Mouse (Mus musculus) right cerebral cortex, postnatal 36 days (tissue): ENCODE data around the gene Hist1h2bh.
A peak's percentile ranks its signal among the peaks of the same experiment; 100 is the strongest.
"Not testable (repeated sequence)": the region's sequence is repeated elsewhere in the genome, so short reads cannot be mapped to it uniquely, and the experiment has no call there.

Experiments
- DNase-seq, 2 experiments: peaks; one replicate each; pipeline ENCODE4 v3.0.0; 2022; ENCODE audit warnings: low spot score in 2 of 2, mixed read lengths in 1 of 2

Hist1h2bh gene

DNA sequence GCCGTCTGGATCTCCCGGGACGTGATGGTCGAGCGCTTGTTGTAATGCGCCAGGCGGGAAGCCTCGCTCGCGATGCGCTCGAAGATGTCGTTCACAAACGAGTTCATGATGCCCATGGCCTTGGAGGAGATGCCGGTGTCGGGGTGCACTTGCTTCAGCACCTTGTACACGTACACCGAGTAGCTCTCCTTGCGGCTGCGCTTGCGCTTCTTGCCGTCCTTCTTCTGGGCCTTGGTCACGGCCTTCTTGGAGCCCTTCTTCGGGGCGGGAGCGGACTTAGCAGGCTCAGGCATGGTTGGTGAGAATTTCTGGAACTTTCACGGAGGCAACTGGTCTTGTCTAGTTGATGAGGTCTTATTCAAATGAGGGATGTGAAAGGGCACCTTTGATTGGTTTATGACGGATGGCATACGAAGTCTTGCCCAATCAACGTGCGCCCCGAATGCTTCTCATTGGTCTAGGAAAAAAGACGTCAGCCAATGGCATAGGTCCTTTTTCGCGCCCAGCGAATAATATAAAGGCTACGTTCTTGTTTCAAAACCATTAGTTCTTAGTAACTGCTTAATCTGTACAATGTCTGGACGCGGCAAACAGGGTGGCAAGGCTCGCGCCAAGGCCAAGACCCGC lies 30.8 kb upstream of the Hist1h2bh start, which contains the start of the genes Hist1h2bf and Hist1h2ad:
Hist1h2bf (minus strand) TSS at position 299 of the 627 bp plus-strand sequence.
Hist1h2ad (plus strand) TSS at position 484 of the 627 bp plus-strand sequence.
- DNase-seq = peak; percentile 95 to 97

DNA sequence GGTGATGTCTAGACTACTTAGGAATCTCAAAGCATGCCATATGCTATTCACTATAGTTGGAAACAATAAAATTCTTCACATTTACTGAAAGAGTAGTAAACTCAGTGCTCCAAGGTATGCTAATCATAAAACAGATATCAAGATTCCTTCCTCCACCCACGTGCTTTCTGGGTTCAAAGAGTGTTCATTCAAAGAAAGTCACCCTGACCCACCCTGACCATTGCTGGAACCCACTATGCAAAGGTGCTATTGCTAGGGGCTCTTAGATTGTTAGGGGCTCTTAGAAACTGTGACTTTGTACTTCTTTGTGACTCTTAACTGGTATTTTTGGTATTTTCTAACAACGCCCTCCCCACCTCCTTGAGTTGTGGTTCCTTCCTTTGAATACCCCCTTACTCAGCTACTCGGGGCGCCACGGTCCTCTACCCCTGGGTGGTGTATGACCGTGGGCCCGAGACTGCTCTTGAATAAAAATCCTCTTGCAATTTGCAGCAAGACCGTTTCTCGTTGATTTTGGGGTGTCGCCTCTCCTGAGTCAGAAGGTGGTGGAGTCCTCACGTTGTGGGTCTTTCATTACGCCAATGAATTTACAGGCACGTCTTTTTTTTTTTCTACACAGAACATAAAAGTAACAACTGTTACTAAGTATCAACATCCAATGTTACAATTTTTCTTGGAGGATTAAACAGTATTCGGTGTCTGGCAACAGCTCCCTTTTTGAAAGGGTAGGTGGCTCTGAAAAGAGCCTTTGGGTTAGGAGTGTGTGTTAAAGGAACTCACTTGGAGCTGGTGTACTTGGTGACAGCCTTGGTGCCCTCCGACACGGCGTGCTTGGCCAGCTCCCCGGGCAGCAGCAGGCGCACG lies 30.1 kb upstream of the Hist1h2bh start:
- DNase-seq = not testable (repeated sequence)

DNA sequence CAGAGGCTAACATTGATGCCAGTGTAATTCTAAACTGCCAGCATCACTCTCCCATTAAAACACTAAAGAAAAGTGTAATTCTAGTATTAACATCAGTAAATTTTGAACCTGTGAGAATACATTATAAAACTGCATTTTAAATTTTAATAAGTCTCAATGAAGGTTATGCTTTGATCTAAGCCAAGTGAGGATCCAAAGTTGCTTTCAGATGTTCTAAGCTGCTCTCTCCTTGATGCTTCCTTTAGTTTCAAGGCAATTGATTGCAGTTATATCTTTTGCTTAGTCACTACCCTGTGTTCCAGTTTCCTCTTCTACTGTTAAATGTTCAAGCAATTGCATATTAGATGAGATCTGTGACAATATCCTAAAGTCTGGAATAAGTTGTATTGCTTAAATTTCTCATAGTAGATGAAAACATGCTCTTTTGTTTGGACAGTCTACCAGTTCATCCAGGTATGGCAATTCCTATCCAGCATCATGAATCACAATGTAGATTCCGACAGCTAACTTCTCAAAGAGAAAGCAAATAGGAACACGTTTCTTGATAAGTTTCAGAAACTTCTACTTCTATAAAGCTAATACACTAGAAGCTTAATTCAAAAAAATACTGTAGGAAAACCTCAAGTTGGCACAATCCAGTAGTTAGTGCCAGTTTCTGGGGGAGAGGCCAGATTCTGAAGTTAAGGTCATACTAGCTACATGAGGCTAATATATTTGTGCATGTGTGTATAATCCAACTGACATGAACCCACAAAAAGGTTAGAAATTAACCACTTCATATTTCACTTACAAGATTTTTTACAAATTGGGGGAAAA lies 29.2 kb upstream of the Hist1h2bh start:
- no peak for DNase-seq

DNA sequence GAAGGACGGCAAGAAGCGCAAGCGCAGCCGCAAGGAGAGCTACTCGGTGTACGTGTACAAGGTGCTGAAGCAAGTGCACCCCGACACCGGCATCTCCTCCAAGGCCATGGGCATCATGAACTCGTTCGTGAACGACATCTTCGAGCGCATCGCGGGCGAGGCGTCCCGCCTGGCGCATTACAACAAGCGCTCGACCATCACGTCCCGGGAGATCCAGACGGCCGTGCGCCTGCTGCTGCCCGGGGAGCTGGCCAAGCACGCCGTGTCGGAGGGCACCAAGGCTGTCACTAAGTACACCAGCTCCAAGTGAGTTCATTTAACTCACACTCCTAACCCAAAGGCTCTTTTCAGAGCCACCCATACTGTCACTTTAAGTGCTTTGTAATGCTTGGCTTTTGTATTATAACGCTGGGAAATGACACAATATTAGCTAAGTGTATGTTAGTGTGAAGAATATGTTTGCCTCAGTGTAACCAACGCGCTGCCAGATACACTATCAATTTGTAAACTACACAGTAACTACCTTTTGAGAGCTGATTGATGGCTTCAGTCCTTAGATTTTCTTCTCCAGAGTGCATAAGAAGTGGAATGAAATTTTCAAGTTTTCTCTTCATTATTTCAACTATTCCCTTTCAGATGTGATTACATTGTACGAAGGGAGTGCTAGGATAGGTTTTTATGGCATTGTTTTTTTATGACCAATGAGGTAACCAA lies 28.5 kb upstream of the Hist1h2bh start:
- DNase-seq = not testable (repeated sequence)

DNA sequence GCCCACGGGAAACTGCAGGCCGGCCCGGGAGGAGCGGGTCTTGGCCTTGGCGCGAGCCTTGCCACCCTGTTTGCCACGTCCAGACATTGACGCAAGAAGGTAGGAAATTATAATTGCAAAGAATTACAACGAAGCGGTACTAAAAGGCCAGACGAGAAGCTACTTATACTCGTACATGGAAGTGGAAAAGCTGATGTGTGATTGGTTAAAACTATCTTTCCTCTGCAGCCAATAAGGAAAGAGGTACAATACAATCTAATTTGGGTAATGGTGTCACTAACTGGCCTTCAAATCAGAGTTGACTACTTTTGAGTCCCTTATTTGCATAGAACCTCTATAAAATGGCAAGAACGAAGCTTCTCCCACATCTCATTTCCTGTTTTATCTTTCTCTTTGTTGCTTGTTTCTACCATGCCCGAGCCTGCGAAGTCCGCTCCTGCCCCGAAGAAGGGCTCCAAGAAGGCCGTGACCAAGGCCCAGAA lies 27.9 kb upstream of the Hist1h2bh start, which contains the start of the genes Hist1h2ae and Hist1h2bg:
Hist1h2ae (minus strand) TSS at position 199 of the 482 bp plus-strand sequence.
Hist1h2bg (plus strand) TSS at position 375 of the 482 bp plus-strand sequence.
- DNase-seq = peak; percentile 68 to 70

DNA sequence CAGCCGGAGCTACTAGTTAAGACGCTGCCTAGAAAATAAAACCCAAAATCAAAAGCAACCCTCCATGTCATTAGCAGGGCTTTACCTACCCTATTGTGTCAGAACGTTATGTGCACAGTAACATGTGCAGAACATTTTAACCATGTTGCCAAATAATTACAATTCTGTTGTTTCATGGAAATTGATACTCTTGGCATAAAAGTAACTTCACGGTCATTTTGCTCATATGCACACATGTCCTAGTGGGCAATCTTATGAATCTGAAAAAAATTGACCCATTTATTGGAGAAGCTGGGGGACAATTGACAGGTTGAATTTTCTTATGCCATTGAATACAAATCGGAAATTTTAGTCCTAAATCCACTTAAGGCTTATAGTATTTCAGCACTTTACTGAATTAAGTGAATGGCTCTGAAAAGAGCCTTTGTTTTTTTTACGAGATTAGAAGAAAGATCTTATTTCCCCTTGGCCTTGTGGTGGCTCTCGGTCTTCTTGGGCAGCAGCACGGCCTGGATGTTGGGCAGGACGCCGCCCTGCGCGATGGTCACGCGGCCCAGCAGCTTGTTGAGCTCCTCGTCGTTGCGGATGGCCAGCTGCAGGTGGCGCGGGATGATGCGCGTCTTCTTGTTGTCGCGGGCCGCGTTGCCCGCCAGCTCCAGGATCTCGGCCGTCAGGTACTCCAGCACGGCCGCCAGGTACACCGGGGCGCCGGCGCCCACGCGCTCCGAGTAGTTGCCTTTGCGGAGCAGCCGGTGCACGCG lies 27.2 kb upstream of the Hist1h2bh start:
- not testable (repeated sequence) for DNase-seq

DNA sequence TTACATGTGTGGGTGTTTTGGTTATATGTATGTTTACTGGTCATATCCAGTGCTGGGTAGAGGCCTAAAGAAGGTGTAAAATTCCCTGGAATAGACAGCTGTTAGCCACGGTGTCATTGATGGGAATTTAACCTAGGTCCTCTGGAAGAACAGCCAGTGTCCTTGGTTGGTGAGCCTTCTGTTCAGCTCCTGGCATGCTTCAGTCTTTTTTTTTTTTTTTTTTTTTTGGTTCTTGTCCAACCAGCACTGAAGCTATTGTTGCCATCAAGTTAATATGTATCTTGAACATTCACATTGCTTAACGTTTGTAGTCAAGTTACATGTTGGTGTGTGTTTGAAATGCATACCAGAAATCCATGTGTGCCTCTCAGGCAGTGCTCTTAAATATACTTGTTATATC lies 21.3 kb upstream of the Hist1h2bh start:
- no peak for DNase-seq

DNA sequence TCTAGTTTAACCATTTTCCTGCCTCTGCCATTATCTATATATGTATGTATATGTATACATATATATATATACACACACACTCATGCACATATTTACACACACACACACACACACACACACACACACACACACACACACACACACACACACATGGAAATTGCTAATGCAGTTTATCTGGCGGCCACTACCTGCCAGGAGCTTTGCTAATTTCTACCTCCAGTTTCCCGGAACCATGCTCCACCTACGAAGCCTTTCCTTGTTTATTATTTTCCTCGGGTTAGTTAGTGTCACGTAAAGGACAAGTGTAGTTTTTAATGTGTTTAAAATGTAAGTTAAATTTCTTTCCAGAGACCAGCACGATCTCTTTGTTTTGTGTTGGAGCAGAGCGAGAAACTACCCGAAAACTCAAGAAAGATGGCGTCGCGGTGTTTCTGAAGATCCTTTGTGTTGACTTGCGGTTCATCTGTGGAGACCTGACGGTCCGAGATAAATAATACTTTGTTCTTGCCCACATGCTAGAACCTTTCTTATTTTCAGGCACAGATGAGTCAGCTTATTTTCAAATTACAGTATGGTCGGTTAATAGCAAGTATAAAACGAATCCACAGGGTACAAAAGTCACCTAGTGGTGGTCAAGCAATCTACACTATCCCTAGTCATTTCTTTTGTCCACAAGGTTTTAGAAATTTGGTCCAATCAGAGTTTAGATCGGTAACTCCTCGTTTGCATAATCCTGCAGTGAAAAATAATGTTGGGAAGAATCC lies 19.7 kb upstream of the Hist1h2bh start:
- DNase-seq = no peak

DNA sequence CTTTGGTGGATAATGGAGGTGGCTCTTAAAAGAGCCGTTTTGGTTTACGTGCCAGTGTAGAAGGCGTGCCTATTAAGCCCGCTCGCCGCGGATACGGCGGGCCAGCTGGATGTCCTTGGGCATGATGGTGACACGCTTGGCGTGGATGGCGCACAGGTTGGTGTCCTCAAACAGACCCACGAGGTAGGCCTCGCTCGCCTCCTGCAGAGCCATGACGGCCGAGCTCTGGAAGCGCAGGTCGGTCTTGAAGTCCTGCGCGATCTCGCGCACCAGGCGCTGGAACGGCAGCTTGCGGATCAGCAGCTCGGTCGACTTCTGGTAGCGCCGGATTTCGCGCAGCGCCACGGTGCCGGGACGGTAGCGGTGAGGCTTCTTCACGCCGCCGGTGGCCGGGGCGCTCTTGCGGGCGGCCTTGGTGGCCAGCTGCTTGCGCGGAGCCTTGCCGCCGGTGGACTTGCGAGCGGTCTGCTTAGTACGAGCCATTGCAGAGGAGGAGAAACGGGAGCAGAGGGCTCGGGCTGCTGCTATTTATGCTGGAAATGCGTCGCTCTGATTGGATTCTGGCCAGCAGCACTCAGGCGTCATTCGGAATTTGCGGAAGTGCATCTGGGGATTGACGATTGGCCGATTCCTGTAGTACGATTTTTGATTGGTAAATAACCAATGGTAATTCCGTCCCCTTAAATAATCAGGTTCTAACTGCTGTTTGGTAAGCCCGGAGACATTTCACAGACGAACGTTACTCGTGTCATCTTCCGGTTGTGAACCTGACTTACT lies 18.9 kb upstream of the Hist1h2bh start, which contains the start of gene Hist1h3e:
Hist1h3e (minus strand) TSS at position 487 of the 777 bp plus-strand sequence.
- DNase-seq = peak; percentile 92 to 95

DNA sequence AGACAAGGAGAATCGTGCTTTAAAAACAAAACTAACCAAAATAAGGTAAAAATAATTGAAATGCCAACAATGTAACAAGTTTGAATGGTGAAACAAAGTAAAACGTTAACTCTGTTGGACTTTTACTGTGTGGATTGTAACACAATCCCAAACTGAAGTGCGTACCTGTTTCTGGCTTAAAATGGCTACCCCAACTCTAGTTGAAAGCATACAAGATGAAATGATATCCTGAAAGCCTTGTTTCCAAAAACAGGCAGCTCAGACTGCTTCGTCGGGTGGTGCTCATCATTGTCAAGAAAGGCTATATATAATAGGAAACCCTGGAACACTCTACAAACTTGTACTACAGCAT lies 18.3 kb upstream of the Hist1h2bh start:
- not testable (repeated sequence) for DNase-seq

DNA sequence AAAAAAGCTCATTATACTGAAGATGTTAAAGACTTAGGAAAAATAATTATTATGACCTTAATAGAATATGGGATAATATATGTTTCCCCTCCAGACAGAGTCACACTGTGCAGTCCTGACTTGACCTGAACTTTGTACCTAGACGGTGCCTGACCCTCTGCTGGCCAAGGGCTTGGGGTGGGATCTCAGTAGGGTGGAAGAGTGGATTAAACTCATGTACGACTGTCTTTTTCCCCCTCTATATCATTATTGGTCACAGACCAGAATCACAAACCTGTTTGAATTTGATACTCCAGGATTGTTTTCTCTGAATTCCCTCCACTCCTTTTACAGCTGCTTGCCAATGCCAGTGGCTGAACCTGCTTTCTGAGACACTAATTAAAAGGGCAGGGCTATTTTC lies 17.5 kb upstream of the Hist1h2bh start:
- DNase-seq = not testable (repeated sequence)

DNA sequence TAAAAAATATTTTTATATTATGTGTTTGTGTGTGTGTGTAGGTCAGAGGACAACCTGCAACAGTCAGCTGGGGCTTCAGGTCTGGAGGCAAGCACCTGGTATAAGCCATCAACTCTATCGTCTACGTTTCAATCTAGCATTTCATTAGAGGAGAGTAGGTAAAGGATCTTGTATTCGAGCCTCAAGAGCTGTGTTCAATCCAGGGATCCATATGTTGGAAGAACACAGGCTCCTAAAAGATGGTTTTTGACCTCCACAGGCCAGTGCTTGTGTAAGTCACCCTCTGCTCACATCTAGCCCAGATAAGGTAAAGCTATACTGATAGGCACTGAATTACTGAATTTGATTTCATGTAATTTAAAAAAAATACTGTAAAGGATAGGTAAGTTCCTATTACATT lies 13.7 kb upstream of the Hist1h2bh start:
- no peak for DNase-seq

DNA sequence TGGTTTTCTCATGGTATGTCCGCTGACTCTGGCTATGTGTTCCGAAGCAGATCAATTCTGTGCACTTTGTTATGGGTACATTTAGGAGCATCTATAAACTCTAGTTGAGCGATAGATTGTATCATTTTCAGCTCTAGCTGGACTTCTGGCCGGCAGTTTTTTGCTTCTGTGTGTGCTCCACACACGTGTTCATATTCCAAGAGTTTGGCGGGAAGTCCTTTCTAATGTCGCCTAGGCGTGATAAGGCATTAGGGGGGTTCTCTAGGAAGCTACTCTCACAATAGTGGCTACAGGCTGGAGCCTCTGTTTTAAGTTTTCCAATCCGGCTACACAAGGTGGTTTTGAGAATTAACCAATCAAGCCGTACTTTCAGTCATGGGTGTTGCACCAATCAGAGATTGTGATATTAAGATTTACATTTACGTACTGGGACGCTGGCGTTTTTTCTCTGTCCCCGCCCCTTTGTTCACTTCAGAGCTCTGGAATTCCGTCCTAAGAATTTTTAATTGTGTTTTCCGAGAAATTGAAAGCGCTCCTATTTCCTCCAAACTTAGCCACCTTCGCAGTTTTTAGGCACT lies 12.7 kb upstream of the Hist1h2bh start:
- peak in 1 of 2 experiments; percentile 79 for DNase-seq

DNA sequence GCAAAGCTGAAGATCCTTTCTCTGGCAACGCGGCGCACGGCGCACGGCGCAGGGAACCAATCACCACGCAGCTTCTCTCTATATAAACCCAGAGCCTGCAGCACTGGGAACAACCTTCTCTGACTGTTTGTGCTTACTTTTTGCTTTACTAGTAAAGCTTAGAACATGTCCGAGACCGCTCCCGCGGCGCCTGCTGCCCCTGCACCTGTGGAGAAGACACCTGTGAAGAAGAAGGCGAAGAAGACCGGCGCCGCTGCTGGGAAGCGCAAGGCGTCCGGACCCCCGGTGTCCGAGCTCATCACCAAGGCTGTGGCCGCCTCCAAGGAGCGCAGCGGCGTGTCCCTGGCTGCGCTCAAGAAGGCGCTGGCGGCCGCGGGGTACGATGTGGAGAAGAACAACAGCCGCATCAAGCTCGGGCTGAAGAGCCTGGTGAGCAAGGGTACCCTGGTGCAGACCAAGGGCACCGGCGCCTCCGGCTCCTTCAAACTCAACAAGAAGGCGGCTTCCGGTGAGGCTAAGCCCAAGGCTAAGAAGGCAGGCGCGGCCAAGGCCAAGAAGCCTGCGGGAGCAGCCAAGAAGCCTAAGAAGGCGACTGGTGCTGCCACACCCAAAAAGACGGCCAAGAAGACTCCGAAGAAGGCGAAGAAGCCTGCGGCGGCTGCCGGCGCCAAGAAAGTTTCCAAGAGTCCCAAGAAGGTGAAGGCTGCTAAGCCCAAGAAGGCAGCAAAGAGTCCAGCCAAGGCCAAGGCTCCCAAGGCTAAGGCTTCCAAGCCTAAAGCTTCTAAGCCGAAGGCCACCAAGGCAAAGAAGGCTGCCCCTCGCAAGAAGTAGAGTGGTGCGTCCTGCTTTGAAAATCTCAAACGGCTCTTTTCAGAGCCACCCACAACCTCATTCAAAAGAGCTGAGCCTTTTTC lies 12.0 kb upstream of the Hist1h2bh start:
- DNase-seq = peak; percentile 76 to 79

DNA sequence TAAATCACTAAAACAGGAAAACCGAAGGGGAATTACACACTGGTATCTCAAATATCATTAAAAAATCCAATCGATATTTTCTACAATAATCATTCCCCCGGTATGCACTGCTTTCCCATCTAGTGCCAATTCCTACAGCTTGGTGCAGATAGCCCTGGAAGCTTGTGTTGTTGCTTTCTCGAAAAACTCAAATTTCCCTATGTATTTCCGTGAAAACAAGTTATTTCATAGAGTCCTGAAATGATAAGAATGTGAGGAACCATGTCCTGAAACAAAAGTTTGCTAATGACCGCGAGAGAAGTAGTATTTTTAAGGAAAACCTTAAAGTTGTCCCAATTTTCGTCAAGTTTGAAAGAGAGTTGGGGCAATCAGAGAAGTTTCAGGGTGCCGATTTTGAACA lies 11.2 kb upstream of the Hist1h2bh start:
- no peak for DNase-seq

DNA sequence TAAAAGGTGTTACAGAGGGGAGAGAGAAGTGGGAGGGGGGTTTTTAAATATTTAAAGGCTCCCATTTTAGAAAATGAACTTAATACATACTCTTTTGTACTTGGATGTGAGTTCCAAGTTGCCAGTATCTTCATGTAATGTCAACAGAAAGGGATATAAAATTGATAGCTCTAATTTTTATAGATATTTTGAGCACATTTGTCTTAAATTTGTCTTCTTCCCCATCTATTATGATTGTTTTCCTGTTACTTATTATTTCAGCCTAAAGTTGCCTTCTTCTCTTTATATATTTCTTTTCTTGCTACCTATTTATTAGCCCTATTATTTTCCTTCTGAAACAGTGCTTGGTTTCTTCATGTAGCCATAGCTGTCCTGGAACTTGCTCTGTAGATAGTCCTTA lies 9.8 kb upstream of the Hist1h2bh start, which contains the start of gene Hist1h1d:
Hist1h1d (plus strand) TSS at position 301 of the 400 bp plus-strand sequence.
- no peak for DNase-seq
